Mouse (Mus musculus) brain, embryonic 14.5 days (tissue): ENCODE results near the gene Pacs2.

Experiments
- CTCF ChIP-seq: fragments of 200-500 bp; IDR thresholded peaks from 2 replicates; pipeline ENCODE4 v1.5.1; 2012; ENCODE audit warnings: inconsistent platforms, mild to moderate bottlenecking, moderate library complexity, borderline replicate concordance; ENCODE audit not compliant: insufficient read depth, insufficient read length; ENCODE audit errors: extremely low read depth
- POLR2A ChIP-seq: fragments of 200-500 bp; IDR thresholded peaks from 2 replicates; pipeline ENCODE4 v1.6.1; 2012; ENCODE audit warnings: mild to moderate bottlenecking, inconsistent platforms, borderline replicate concordance; ENCODE audit not compliant: poor library complexity, insufficient read depth, insufficient read length, severe bottlenecking; ENCODE audit errors: extremely low read depth

DNA sequence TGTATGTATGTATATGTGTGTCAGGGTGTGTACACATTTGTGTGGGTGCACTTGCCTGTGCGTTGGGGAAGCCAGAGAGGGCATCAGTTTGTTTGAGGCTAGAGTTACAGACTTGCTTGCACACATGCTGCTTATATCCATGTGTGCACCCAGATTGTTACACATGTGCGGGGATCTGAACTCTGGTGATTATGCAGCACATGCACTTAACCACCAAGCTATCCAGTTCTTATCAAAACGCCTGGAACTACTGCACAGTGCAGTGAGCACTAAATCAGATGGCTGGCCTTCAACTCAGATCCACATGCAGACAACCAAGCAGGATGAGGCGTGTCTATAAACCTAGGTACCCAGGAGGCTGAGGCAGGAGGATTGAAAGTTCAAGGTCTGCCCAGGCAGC, 22.7 kb downstream of the Pacs2 start:
- TF ChIP-seq POLR2A (no peak), CTCF (no peak)
